Mouse (Mus musculus) small intestine, adult 2 months (tissue): Measurements from ENCODE around the gene Prkcb.
A peak's percentile ranks its signal among the peaks of the same experiment; 100 is the strongest.

Experiments
- CTCF ChIP-seq: fragments of 200-500 bp; IDR thresholded peaks from 2 replicates; pipeline ENCODE4 v1.5.1; 2012; ENCODE audit warnings: low read depth, mild to moderate bottlenecking, control low read depth, inconsistent platforms, low read length, moderate library complexity, mixed read lengths; ENCODE audit not compliant: insufficient replicate concordance, insufficient read length; ENCODE audit errors: extremely low read depth
- POLR2A ChIP-seq: fragments of 200-500 bp; IDR thresholded peaks from 2 replicates; pipeline ENCODE4 v1.6.1; 2012; ENCODE audit warnings: low read depth, mild to moderate bottlenecking, control low read depth, inconsistent platforms, low read length, moderate library complexity

DNA sequence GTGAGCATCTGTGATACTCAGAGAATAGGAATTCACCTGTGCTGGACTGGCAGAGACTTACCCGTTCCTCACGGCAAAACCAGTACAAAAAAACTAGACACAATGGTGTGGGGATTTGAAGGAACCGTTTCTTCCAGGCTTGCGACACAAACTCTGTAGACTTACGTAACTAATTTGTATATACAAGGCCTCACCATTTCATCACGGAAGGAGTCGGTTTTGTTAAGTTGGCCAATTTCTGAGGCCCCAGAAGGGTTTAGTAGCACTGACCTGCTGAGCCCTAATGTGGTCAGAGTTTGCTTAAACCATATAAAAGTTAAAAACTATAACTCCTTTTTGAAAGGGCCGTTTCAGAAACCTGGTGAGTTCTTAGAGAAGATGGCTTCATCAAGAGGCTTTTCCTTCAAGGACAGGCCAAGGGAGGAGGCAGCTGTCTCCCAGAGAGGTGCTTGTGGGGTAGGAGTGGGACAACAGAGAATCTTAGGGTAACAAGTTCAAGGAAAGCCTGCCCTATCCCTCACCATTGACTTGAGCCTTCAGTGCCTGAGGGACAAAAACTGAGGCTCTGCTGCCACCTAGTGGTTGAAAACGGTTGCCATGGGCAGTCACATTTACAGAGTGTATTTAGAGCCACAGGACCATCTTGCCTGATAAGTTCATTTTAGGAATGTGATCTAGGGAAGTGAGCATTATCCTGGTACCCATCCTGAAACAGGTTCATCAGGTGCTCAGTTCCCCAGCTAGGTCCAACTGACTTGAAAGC is 170.8 kb downstream of the Prkcb start:
- TF ChIP-seq CTCF (peak; percentile 82; the same call in 1 of the 2 replicates), POLR2A (no peak)
